Mouse (Mus musculus) MEL (cell line): ENCODE measurements around the gene Ttll4. TPM values are rescaled to one million over a fixed set of nuclear protein-coding genes. Genes with fewer than 3 reads are reported as not detected.

Source experiments
- DNase-seq: peaks from one replicate; pipeline ENCODE4 v3.0.0; 2011; ENCODE audit warnings: low read depth, low spot score
- H3K27ac ChIP-seq: 2 replicates; pipeline ENCODE4 v1.5.1; 2012; ENCODE audit warnings: low read depth, mild to moderate bottlenecking, control low read depth, low read length, moderate library complexity; ENCODE audit not compliant: control insufficient read depth
- H3K27me3 ChIP-seq, 2 experiments: fragments of 150-350 bp in 1 of 2; sonication (generic) in 1 of 2; 2 replicates each; pipeline ENCODE4 v1.6.1; 2012; ENCODE audit warnings: low read length in 2 of 2, mild to moderate bottlenecking in 2 of 2, improper control_type of control experiment in 1 of 2, moderate library complexity in 1 of 2; ENCODE audit not compliant: insufficient read depth in 2 of 2, control insufficient read depth in 1 of 2
- H3K36me3 ChIP-seq, 2 experiments: 2 replicates each; pipeline ENCODE4 v1.6.1; 2012 to 2014; ENCODE audit warnings: low read length in 2 of 2, improper control_type of control experiment in 1 of 2, inconsistent platforms in 1 of 2, mild to moderate bottlenecking in 1 of 2; ENCODE audit not compliant: insufficient read depth in 2 of 2, control insufficient read depth in 1 of 2
- H3K4me1 ChIP-seq, 2 experiments: fragments of 150-350 bp in 1 of 2; sonication (generic) in 1 of 2; 2 replicates each; pipeline ENCODE4 v1.6.1; 2012; ENCODE audit warnings: low read length in 2 of 2, improper control_type of control experiment in 1 of 2, mild to moderate bottlenecking in 1 of 2; ENCODE audit not compliant: insufficient read depth in 2 of 2, control insufficient read depth in 1 of 2
- H3K4me3 ChIP-seq, 2 experiments: fragments of 150-350 bp in 1 of 2; sonication (generic) in 1 of 2; 2 replicates each; pipeline ENCODE4 v1.5.1; 2012; ENCODE audit warnings: low read depth in 2 of 2, low read length in 2 of 2, mild to moderate bottlenecking in 2 of 2, moderate library complexity in 2 of 2, control low read depth in 1 of 2, improper control_type of control experiment in 1 of 2; ENCODE audit not compliant: control insufficient read depth in 1 of 2, insufficient read depth in 1 of 2
- H3K79me2 ChIP-seq: 2 replicates; pipeline ENCODE4 v1.6.1; 2012; ENCODE audit warnings: mild to moderate bottlenecking, low read length, moderate library complexity; ENCODE audit not compliant: control insufficient read depth, poor library complexity, insufficient read depth
- H3K9ac ChIP-seq: 2 replicates; pipeline ENCODE4 v1.6.1; 2012; ENCODE audit warnings: low read depth, mild to moderate bottlenecking, control low read depth, low read length, moderate library complexity; ENCODE audit not compliant: control insufficient read depth, poor library complexity, severe bottlenecking
- H3K9me3 ChIP-seq: fragments of 150-350 bp; sonication (generic); replicated peaks from 2 replicates; pipeline ENCODE4 v1.6.1; 2012; ENCODE audit warnings: mild to moderate bottlenecking, low read length, improper control_type of control experiment, moderate library complexity; ENCODE audit not compliant: insufficient read depth
- CHD1 ChIP-seq: IDR thresholded peaks from 2 replicates; pipeline ENCODE4 v1.6.1; 2012; ENCODE audit warnings: low read depth, mild to moderate bottlenecking, inconsistent platforms, low read length, improper control_type of control experiment
- CHD2 ChIP-seq: IDR thresholded peaks from 2 replicates; pipeline ENCODE4 v1.6.1; 2011; ENCODE audit warnings: low read length, improper control_type of control experiment
- CTCF ChIP-seq, 3 experiments: IDR thresholded peaks in 2 of 3; conservative IDR thresholded peaks in 1 of 3; 2 replicates each; pipeline ENCODE4 v1.5.1; 2011 to 2012; ENCODE audit warnings: low read length in 3 of 3, low read depth in 2 of 3, mild to moderate bottlenecking in 2 of 3, improper control_type of control experiment in 1 of 3, inconsistent platforms in 1 of 3, mixed read lengths in 1 of 3, moderate library complexity in 1 of 3; ENCODE audit not compliant: control insufficient read depth in 1 of 3, insufficient read depth in 1 of 3, poor library complexity in 1 of 3, severe bottlenecking in 1 of 3
- ELF1 ChIP-seq: IDR thresholded peaks from 2 replicates; pipeline ENCODE4 v1.6.1; 2014; ENCODE audit warnings: low read depth, mild to moderate bottlenecking, inconsistent platforms, low read length, improper control_type of control experiment, moderate library complexity
- GATA1 ChIP-seq: IDR thresholded peaks from 2 replicates; pipeline ENCODE4 v1.6.1; 2011; ENCODE audit warnings: low read depth, low read length, improper control_type of control experiment
- MAX ChIP-seq: IDR thresholded peaks from 2 replicates; pipeline ENCODE4 v1.6.1; 2011; ENCODE audit warnings: low read length, improper control_type of control experiment
- MEF2A ChIP-seq: IDR thresholded peaks from 2 replicates; pipeline ENCODE4 v1.6.1; 2014; ENCODE audit warnings: low read depth, mild to moderate bottlenecking, inconsistent platforms, low read length, improper control_type of control experiment; ENCODE audit not compliant: poor library complexity, insufficient replicate concordance, severe bottlenecking; ENCODE audit errors: extremely low read depth
- MYC ChIP-seq: IDR thresholded peaks from 2 replicates; pipeline ENCODE4 v1.6.1; 2011; ENCODE audit warnings: low read depth, mild to moderate bottlenecking, low read length, improper control_type of control experiment, moderate library complexity
- NELFE ChIP-seq: IDR thresholded peaks from 2 replicates; pipeline ENCODE4 v1.6.1; 2011; ENCODE audit warnings: low read depth, low read length, improper control_type of control experiment
- NRF1 ChIP-seq: IDR thresholded peaks from 2 replicates; pipeline ENCODE4 v1.6.1; 2014; ENCODE audit warnings: low read depth, mild to moderate bottlenecking, inconsistent platforms, low read length, improper control_type of control experiment, moderate library complexity; ENCODE audit not compliant: poor library complexity, insufficient read depth, severe bottlenecking
- POLR2A ChIP-seq, 2 experiments: IDR thresholded peaks; 2 replicates each; pipeline ENCODE4 v1.6.1; 2011 to 2012; ENCODE audit warnings: low read length in 2 of 2, mild to moderate bottlenecking in 2 of 2, control low read depth in 1 of 2, improper control_type of control experiment in 1 of 2, low read depth in 1 of 2, moderate library complexity in 1 of 2; ENCODE audit not compliant: control insufficient read depth in 1 of 2, insufficient read depth in 1 of 2, poor library complexity in 1 of 2
- POLR2AphosphoS2 ChIP-seq: IDR thresholded peaks from 2 replicates; pipeline ENCODE4 v1.6.1; 2011; ENCODE audit warnings: low read length, improper control_type of control experiment
- POLR2AphosphoS5 ChIP-seq: IDR thresholded peaks from 2 replicates; pipeline ENCODE4 v1.6.1; 2012; ENCODE audit warnings: low read depth, borderline replicate concordance, mild to moderate bottlenecking, inconsistent platforms, low read length, moderate library complexity, mixed read lengths
- RAD21 ChIP-seq: IDR thresholded peaks from 2 replicates; pipeline ENCODE4 v1.6.1; 2011; ENCODE audit warnings: mild to moderate bottlenecking, low read depth, low read length, improper control_type of control experiment
- SMC3 ChIP-seq: IDR thresholded peaks from 2 replicates; pipeline ENCODE4 v1.6.1; 2011; ENCODE audit warnings: low read depth, low read length, improper control_type of control experiment
- TAL1 ChIP-seq: IDR thresholded peaks from 2 replicates; pipeline ENCODE4 v1.6.1; 2012; ENCODE audit warnings: mild to moderate bottlenecking, inconsistent platforms, low read length, moderate library complexity, mixed read lengths
- TBP ChIP-seq: IDR thresholded peaks from 2 replicates; pipeline ENCODE4 v1.8.0; 2011; ENCODE audit warnings: low read depth, low read length, improper control_type of control experiment
- TCF12 ChIP-seq: IDR thresholded peaks from 2 replicates; pipeline ENCODE4 v1.6.1; 2014; ENCODE audit warnings: low read depth, mild to moderate bottlenecking, inconsistent platforms, low read length, improper control_type of control experiment, moderate library complexity
- UBTF ChIP-seq: IDR thresholded peaks from 2 replicates; pipeline ENCODE4 v1.6.1; 2012; ENCODE audit warnings: low read depth, mild to moderate bottlenecking, inconsistent platforms, low read length, improper control_type of control experiment, moderate library complexity, borderline replicate concordance; ENCODE audit not compliant: insufficient read depth
- USF2 ChIP-seq, 2 experiments: IDR thresholded peaks; 2 replicates each; pipeline ENCODE4 v1.6.1; 2011 to 2012; ENCODE audit warnings: improper control_type of control experiment in 2 of 2, low read length in 2 of 2, borderline replicate concordance in 1 of 2, inconsistent platforms in 1 of 2, low read depth in 1 of 2, mild to moderate bottlenecking in 1 of 2; ENCODE audit not compliant: insufficient read depth in 1 of 2
- ZKSCAN1 ChIP-seq: IDR thresholded peaks from 2 replicates; pipeline ENCODE4 v1.6.1; 2012; ENCODE audit warnings: low read depth, mild to moderate bottlenecking, inconsistent platforms, low read length, improper control_type of control experiment, moderate library complexity
- ZNF384 ChIP-seq: IDR thresholded peaks from 2 replicates; pipeline ENCODE4 v1.6.1; 2012; ENCODE audit warnings: low read depth, mild to moderate bottlenecking, inconsistent platforms, low read length, improper control_type of control experiment
- polyA plus RNA-seq, 2 experiments: library from polyadenylated mRNA; stranded (reverse) in 1 of 2; unstranded in 1 of 2; fragments of >175 nt in 1 of 2; fragments of >200 nt in 1 of 2; gene quantifications; 2 replicates each; pipeline versions ENCODE4 v1.2.1 to v1.2.4; 2012; ENCODE audit warnings: low replicate concordance in 2 of 2, low read depth in 1 of 2; ENCODE audit not compliant: insufficient read length in 2 of 2, insufficient read depth in 1 of 2, missing spikeins in 1 of 2
- total RNA-seq: library from RNA; depleted of rRNA; stranded (reverse); fragments of 300-350 nt; gene quantifications from 2 replicates; pipeline ENCODE4 v1.2.3, GENCODE M21; 2012

Ttll4 gene
- total and polyA plus RNA-seq, 3 experiments, result 27.8 to 85.9 TPM; not detected in 1

DNA sequence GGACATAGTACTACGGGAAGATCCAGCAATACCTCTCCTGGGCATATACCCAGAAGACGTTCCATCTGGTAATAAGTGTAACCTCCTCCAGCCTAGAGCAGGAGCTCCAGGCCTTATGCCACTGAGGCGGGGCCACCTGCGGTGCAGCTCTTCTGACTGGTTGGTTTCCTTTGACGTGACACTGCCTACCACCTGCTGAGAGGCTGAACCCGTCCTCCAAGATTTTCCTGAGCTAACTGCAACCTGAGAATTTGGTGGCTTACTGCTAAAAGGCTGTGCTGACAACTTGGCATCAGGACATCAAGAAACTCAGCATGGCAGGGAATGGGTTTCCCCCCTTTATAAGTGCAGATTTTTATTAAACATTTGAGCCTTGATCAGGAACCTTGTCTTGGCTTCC, 48.0 kb downstream of the Ttll4 start:
- Histone ChIP-seq H3K36me3 (0 out of 4 replicates have a peak, but pooled peaks cover 0 to 3% of the 10 kb centered on the region in 2 experiments), H3K27me3 (no peaks in the 10 kb centered on the region), H3K27ac (no peak overlapping the region), H3K9me3 (no peaks in the 10 kb centered on the region), H3K4me1 (peaks cover 0 to 10% of the 10 kb centered on the region in 2 experiments; a peak in 2 of 4 replicates), H3K79me2 (no peaks in the 10 kb centered on the region), H3K9ac (no peak overlapping the region), H3K4me3 (no peak overlapping the region)
- no peak for DNase-seq
- TF ChIP-seq CTCF (IDR thresholded peaks at IDR 0.05 in 2 of 3, conservative IDR thresholded peaks at IDR 0.05 in 1 of 3; ENCODE audit: control insufficient read depth in 1 of 3, insufficient read depth in 1 of 3, low read depth in 2 of 3, low read length in 3 of 3, poor library complexity in 1 of 3, severe bottlenecking in 1 of 3), result no peak
- no peak for TF ChIP-seq CHD2
- TF ChIP-seq NRF1, result no peak
- TF ChIP-seq CHD1, result no peak
- no peak for TF ChIP-seq MEF2A
- TF ChIP-seq TBP, result no peak
- no peak for TF ChIP-seq MAX

DNA sequence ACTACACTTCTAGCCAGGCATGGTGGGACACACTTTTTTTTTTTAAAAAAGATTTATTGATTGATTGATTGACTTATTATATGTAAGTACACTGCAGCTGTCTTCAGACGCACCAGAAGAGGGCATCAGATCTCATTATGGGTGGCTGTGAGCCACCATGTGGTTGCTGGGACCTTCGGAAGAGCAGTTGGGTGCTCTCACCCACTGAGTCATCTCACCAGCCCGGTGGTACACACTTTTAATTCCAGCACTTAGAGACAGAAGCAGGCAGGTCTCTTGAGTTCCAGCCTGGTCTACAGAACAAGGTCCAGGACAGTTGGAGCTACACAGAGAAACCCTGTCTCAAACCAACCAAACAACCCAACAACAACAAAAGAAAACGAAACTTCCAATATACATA, 50.5 kb downstream of the Ttll4 start:
- TF ChIP-seq UBTF (no peak), MYC (0 out of 2 replicates have a peak, but pooled peaks have one; percentile 48), TBP (peak; percentile 30; the same call in 1 of the 2 replicates), CHD1 (no peak), RAD21 (no peak; the same call in 1 of the 2 replicates), MAX (peak; percentile 46; the same call in 1 of the 2 replicates), TCF12 (no peak), POLR2AphosphoS5 (no peak), TAL1 (no peak), POLR2AphosphoS2 (no peak), ZKSCAN1 (no peak), GATA1 (no peak), ELF1 (no peak), ZNF384 (no peak), USF2 (IDR thresholded peaks at IDR 0.05; ENCODE audit: borderline replicate concordance in 1 of 2, insufficient read depth in 1 of 2, low read depth in 1 of 2, low read length in 2 of 2) (no peak), SMC3 (peak; percentile 29; the same call in 1 of the 2 replicates), NELFE (0 out of 2 replicates have a peak, but pooled peaks have one; percentile 32), POLR2A (IDR thresholded peaks at IDR 0.05; ENCODE audit: control insufficient read depth in 1 of 2, insufficient read depth in 1 of 2, low read depth in 1 of 2, low read length in 2 of 2, poor library complexity in 1 of 2) (peak in 1 of 2 experiments; percentile 56; a peak in 2 of 4 replicates), CTCF (IDR thresholded peaks at IDR 0.05 in 2 of 3, conservative IDR thresholded peaks at IDR 0.05 in 1 of 3; ENCODE audit: control insufficient read depth in 1 of 3, insufficient read depth in 1 of 3, low read depth in 2 of 3, low read length in 3 of 3, poor library complexity in 1 of 3, severe bottlenecking in 1 of 3) (peak; percentile 9 to 45 (median 20); a peak in 4 of 6 replicates)
- TF ChIP-seq, all 39 proteins: peak for 7
- Histone ChIP-seq H3K4me1 (peaks cover 0 to 16% of the 10 kb centered on the region in 2 experiments; a peak in 2 of 4 replicates), H3K36me3 (0 out of 4 replicates have a peak, but pooled peaks cover 0 to 3% of the 10 kb centered on the region in 2 experiments), H3K27ac (peak overlapping the region; percentile 20), H3K4me3 (peak overlapping the region; percentile 68 to 70), H3K9ac (peak overlapping the region; percentile 79), H3K27me3 (no peaks in the 10 kb centered on the region), H3K9me3 (no peaks in the 10 kb centered on the region), H3K79me2 (no peaks in the 10 kb centered on the region)
- peak; percentile 65 for DNase-seq
